Mouse (Mus musculus) erythroblast, embryonic 14.5 days (primary cell): ENCODE data around the gene Adm2. TPM values are rescaled to one million over a fixed set of nuclear protein-coding genes. Genes with fewer than 3 reads are reported as not detected.
A peak's percentile ranks its signal among the peaks of the same experiment; 100 is the strongest.

Source experiments
- H3K27me3 ChIP-seq: 2 replicates; pipeline ENCODE4 v1.6.1; 2012; ENCODE audit warnings: inconsistent platforms; ENCODE audit not compliant: control insufficient read depth
- H3K36me3 ChIP-seq: 2 replicates; pipeline ENCODE4 v1.6.1; 2012; ENCODE audit warnings: mild to moderate bottlenecking, inconsistent platforms; ENCODE audit not compliant: control insufficient read depth
- H3K4me1 ChIP-seq: 2 replicates; pipeline ENCODE4 v1.6.1; 2012; ENCODE audit warnings: inconsistent platforms; ENCODE audit not compliant: control insufficient read depth
- H3K4me3 ChIP-seq: replicated peaks from 2 replicates; pipeline ENCODE3; 2012; ENCODE audit warnings: moderate library complexity, mild to moderate bottlenecking, inconsistent platforms
- H3K9me3 ChIP-seq: 2 replicates; pipeline ENCODE4 v1.6.1; 2012; ENCODE audit warnings: low read length, inconsistent platforms, mixed read lengths; ENCODE audit not compliant: control insufficient read depth
- GATA1 ChIP-seq: IDR thresholded peaks from 2 replicates; pipeline ENCODE4 v1.6.1; 2012; ENCODE audit warnings: low read length, inconsistent platforms, mixed read lengths
- TAL1 ChIP-seq: IDR thresholded peaks from 3 replicates; pipeline ENCODE4 v1.6.1; 2012; ENCODE audit warnings: low read length, inconsistent platforms, mixed read lengths
- polyA plus RNA-seq: library from polyadenylated mRNA; stranded (reverse); fragments of >175 nt; gene quantifications from 2 replicates; pipeline ENCODE4 v1.2.3, GENCODE M21; 2012

The Adm2 gene
- polyA plus RNA-seq, 1 experiment, result 0.27 TPM

DNA sequence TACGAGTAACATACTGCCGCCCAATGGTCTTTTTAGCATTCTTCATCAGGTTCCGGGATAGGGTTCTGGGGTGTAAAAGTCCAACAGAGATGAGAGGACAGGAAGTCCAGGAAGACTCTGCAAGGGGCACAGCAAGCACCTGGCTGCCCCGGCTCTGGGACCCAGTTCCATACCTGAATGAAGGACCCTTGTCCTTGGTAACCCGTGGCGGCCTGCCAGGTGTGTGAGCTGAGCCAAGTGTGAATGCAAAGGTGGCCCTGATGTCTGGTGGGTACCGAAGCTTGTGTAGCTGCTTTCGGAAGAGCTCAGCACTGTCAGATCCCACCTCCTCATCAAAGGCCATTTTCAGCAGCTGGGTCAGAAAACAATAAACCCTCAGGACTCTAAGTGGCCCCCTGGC lies 21.9 kb upstream of the Adm2 start:
- no peak for TF ChIP-seq TAL1
- no peak overlapping the region for H3K4me3 ChIP-seq
- no peaks in the 10 kb centered on the region for H3K27me3 ChIP-seq
- peaks cover 18% of the 10 kb centered on the region for H3K4me1 ChIP-seq
- H3K36me3 ChIP-seq, result peaks cover 91% of the 10 kb centered on the region
- H3K9me3 ChIP-seq, result no peaks in the 10 kb centered on the region

DNA sequence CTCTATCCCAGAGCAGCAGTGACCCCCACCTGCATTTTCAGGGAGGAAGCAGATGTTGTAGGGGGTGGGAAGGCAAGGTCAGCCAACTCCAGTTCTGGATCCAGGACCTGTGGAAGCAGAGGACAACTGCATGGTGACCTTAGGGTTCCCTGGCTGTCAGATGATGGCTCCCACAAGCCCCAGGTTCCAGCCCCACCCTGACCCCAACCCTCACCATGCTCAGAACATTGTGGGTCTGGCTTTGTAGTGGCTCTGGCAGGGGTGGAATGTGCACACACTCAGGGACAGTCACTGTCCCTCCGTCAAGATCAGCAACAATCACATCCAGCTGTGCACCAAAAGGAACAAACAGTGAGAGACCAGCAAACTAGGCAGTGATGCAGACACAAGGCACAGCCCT lies 16.6 kb upstream of the Adm2 start:
- no peaks in the 10 kb centered on the region for H3K9me3 ChIP-seq
- TF ChIP-seq TAL1 (no peak), GATA1 (no peak)
- H3K27me3 ChIP-seq, result no peaks in the 10 kb centered on the region
- H3K36me3 ChIP-seq, result peaks cover 77% of the 10 kb centered on the region
- H3K4me3 ChIP-seq, result no peak overlapping the region
- H3K4me1 ChIP-seq, result peaks cover 35% of the 10 kb centered on the region

DNA sequence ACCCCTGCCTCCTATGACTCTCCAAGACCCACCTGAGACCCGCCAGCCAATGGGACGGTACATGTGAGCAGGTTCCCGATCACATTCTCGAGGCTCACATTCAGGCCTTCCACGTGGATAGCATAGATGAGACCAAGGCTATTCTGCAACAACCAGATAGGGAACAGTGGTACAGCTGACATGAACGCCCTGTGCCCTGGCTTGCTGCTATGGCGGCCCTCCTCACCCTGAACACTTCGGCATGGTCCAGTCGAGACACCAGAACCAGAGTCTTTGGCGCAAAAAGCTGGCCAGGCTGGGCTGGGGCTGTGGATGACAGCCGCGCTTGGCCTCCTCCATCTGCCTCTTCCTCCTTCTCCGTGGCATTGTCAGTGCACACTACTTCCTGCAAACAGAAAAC lies 15.1 kb upstream of the Adm2 start:
- peaks cover 43% of the 10 kb centered on the region for H3K4me1 ChIP-seq
- TF ChIP-seq GATA1, result no peak
- no peak for TF ChIP-seq TAL1

DNA sequence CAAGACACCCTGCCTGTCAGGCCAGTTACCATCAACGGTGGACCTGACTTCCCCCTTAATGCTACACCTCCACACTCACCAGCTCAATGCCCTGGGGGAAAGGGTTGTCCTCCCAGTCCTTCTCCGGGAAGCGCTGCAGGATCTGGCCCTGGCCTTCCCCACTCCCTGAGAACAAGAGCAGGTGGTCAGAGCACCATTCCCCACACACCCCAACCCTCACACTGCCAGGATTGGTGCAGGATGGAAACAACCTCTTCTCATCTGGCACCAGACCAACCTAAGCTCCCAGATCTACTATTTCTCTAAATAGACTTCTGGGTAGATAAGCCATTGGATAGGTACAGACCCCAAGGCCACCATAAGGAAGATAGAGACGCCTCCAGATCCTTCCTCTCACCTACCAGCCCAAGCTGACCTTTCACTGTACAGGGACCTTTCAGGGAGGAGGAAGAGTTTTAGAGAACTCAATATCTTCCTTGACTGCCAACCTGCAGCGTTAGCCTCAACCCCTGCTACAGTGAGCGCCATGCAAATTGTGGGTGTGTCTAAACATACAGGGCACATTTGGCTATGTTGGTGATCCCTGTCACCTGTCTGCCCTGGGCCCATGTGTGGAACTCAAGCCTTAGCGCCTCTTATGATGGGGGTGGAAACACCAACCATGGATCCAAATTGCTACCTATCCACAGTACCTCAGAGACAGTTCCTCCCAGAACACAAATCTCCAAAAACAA lies 13.9 kb upstream of the Adm2 start:
- Histone ChIP-seq H3K4me3 (no peak overlapping the region), H3K36me3 (peaks cover 63% of the 10 kb centered on the region), H3K27me3 (no peaks in the 10 kb centered on the region), H3K9me3 (no peaks in the 10 kb centered on the region), H3K4me1 (peaks cover 54% of the 10 kb centered on the region)
- TF ChIP-seq TAL1 (no peak), GATA1 (no peak)

More for the DNA sequence above, 15.1 kb upstream of the Adm2 start:
- Histone ChIP-seq H3K4me3 (no peak overlapping the region), H3K27me3 (no peaks in the 10 kb centered on the region), H3K36me3 (peaks cover 67% of the 10 kb centered on the region), H3K9me3 (no peaks in the 10 kb centered on the region)

DNA sequence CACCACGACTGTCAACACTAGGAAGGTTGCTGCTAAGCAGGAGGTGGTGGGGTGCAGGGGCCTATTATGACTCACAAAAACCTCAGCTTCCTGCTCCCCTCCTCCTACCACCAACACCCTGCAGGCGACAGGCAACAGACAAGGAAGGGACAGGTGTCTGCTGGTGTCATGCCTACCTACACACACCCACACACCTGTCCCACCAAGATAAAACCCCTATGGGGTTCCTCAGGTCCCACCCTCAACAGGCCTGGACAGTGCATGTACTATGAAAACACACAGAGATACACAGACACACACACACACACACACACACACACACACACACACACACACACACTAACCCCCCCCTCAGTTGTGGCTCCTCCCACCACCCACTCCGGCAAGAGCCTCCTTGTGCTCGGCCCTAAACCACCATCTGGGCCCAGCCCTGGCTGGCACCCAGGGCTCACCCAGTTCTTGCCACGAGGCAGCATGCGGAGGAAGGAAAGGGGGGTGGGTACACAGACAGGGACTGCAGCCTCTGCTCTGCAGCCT lies 12.5 kb upstream of the Adm2 start:
- TF ChIP-seq TAL1 (no peak), GATA1 (no peak)

DNA sequence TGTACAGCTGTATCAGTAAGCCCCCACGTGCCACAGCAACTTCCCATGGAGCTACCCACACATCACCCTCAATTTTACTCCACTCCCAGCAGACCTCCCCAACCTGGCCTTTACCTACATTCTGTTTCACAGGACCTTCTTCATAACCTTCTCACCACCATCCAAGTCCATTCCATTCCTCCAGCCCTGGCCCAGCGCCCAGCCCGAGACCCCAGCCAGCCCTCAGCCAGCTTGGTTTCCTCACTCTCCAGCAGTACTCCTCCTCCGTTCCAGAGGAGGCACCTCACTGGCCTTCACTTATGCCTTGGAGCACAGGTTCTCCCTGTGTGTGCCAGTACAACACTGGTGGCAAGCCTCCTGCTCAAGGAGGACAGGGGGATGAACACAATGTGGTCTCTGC lies 9.2 kb upstream of the Adm2 start:
- H3K36me3 ChIP-seq, result peaks cover 16% of the 10 kb centered on the region
- H3K27me3 ChIP-seq, result no peaks in the 10 kb centered on the region
- no peaks in the 10 kb centered on the region for H3K9me3 ChIP-seq
- peaks cover 68% of the 10 kb centered on the region for H3K4me1 ChIP-seq
- peak overlapping the region; percentile 70 for H3K4me3 ChIP-seq
- no peak for TF ChIP-seq GATA1
- TF ChIP-seq TAL1, result no peak

More for the DNA sequence above, 12.5 kb upstream of the Adm2 start:
- Histone ChIP-seq H3K9me3 (no peaks in the 10 kb centered on the region), H3K4me3 (no peak overlapping the region), H3K27me3 (no peaks in the 10 kb centered on the region), H3K36me3 (peaks cover 49% of the 10 kb centered on the region), H3K4me1 (peaks cover 65% of the 10 kb centered on the region)

DNA sequence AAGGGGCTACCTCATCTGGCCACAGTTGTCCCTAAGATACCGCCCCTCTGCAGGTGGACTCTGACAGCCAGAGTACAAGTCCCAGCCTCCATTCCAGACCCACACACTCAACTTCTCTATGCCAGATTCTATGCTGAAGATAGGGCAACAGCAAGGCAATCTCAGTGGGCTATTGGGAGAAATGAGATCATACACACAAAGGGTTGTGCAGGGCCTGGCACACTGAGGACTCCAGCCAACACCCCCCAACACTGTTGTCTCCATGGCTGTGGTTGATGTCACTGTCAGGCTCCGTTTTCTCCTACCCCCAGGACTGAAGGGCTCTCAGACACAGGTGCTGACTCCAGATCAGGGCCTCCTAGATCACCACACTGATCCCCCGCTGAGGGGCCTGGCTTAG lies 8.4 kb upstream of the Adm2 start:
- H3K36me3 ChIP-seq, result peaks cover 16% of the 10 kb centered on the region
- H3K27me3 ChIP-seq, result no peaks in the 10 kb centered on the region
- H3K4me3 ChIP-seq, result peak overlapping the region; percentile 70
- peaks cover 62% of the 10 kb centered on the region for H3K4me1 ChIP-seq
- H3K9me3 ChIP-seq, result no peaks in the 10 kb centered on the region
- no peak for TF ChIP-seq TAL1
- TF ChIP-seq GATA1, result no peak

DNA sequence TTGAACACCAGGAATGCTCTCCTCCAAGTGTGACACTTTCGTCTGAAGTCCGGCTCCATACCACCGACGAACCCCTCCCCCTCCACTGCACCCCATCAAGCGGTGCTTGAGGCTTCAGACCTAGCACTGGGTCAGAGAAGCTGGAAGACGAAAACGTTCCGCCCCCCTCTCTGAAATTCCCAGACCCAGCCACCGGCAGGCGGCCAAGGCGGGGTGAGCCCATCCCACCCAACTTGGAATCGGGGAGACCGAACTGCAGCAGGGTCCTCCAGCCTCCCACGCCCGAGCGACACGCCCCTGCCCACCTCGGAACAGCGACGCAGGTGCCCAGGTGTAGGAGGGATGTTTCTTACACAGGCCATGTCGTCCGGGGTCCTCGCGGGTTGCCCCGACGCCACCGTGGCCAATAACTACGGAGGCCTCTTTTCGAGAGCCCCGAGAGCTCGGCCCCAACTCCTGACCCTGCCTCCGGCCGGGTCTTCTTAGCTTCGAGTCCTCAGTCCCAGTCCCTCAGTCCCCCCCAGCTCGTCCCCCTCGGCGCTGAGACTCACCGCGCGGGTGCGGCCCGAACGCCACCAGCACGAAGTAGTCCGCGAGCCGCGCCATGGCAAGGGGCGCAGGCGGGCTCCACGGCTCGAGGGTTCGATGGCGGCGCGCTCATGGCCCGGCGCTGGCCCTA lies 7.9 kb upstream of the Adm2 start:
- Histone ChIP-seq H3K9me3 (no peaks in the 10 kb centered on the region), H3K4me1 (peaks cover 57% of the 10 kb centered on the region), H3K4me3 (peak overlapping the region; percentile 70), H3K36me3 (peaks cover 16% of the 10 kb centered on the region), H3K27me3 (no peaks in the 10 kb centered on the region)
- no peak for TF ChIP-seq TAL1
- TF ChIP-seq GATA1, result no peak

DNA sequence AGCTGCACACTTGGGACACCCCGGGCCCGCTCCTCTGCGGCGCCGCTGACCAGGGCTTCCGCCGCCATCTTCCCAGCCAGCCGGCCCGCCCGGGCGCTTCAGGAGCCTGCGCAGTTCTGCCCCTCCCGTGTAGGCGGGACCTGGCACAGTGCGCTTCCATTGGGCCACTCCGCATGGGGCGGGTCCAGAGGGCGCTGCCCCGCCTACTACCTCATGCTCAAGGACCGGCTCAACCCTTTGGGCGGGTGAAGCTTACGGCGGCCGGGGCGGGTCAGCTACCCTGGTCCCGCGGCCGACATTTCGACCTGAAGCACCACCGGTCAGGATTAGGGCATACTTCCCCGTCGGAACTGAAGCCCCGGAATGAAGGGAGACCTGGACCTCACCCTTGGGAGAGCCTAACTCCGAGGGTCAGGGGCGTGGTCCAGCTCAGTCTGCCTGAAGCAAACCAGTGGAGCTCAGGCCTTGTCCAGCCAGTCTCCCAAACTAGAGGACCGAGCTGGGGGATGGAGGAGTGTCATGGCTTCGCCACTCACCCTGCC lies 7.3 kb upstream of the Adm2 start, which contains the start of gene Sbf1:
Sbf1 (minus strand) TSS at position 122 of the 542 bp plus-strand sequence.
- Histone ChIP-seq H3K4me1 (peaks cover 51% of the 10 kb centered on the region), H3K9me3 (no peaks in the 10 kb centered on the region), H3K4me3 (peak within 1 kb of the TSS; percentile 70), H3K36me3 (peaks cover 13% of the 10 kb centered on the region), H3K27me3 (no peaks in the 10 kb centered on the region)
- TF ChIP-seq TAL1, result no peak
- TF ChIP-seq GATA1, result no peak
